Mouse (Mus musculus) forebrain, embryonic 10.5 days (tissue): ENCODE results near the gene Ncoa6. TPM values are rescaled to one million over a fixed set of nuclear protein-coding genes. Genes with fewer than 3 reads are reported as not detected.

Experiments
- microRNA counts: library from miRNA; unstranded; fragments of <30 nt; microRNA quantifications from one replicate; lab custom pipeline; 2017
- microRNA-seq: library from miRNA; unstranded; fragments of <30 nt; microRNA quantifications from one replicate; pipeline ENCODE4, GENCODE M21; 2017
- polyA plus RNA-seq: library from polyadenylated mRNA; unstranded; fragments of >200 nt; fragmentation: Nextera tagmentation; extraction: Ambion mirVana; gene quantifications from 2 replicates; pipeline ENCODE4 v1.2.1, GENCODE M21; 2016

The Ncoa6 gene
- polyA plus RNA-seq, 1 experiment from 2014 or later = 23.7 TPM

MicroRNAs within 50 kb of the gene (microRNA counts, 519-probe panel; counts per million panel counts)
- 341 counts per million, percentile 65 among the panel's probes with 10 or more counts for microRNA mmu-miR-695 (lab: Ali Mortazavi, UCI)

Small RNAs within 50 kb of the gene (microRNA-seq; reads per million reads assigned to microRNA genes)
- gene Mir695 = not detected

Other genes starting within 250 kb of the Ncoa6 start
- gene Dynlrb1, start 237.4 kb downstream of the Ncoa6 start, polyA plus RNA-seq = 383 and 398 TPM in 2 replicates
- gene Map1lc3a, start 197.6 kb downstream of the Ncoa6 start, polyA plus RNA-seq = 87.1 TPM in 2 replicates
- gene Pigu, start 116.5 kb downstream of the Ncoa6 start, polyA plus RNA-seq = 52.6 and 56.5 TPM in 2 replicates
- gene Trp53inp2, start 92.8 kb downstream of the Ncoa6 start, polyA plus RNA-seq = 28.9 and 33.7 TPM in 2 replicates
- 13.1 and 14.3 TPM in 2 replicates for gene Acss2, start 44.1 kb upstream of the Ncoa6 start, polyA plus RNA-seq
- gene Ggt7, start 44.3 kb upstream of the Ncoa6 start, polyA plus RNA-seq = 9.8 and 10.9 TPM in 2 replicates
- 22.6 and 24.2 TPM in 2 replicates for gene Gss, start 118.9 kb upstream of the Ncoa6 start, polyA plus RNA-seq
- 0.67 and 0.73 TPM in 2 replicates for gene Myh7b, start 137.3 kb upstream of the Ncoa6 start, polyA plus RNA-seq
- gene Trpc4ap, start 218.5 kb upstream of the Ncoa6 start, polyA plus RNA-seq = 116 and 126 TPM in 2 replicates